Mouse (Mus musculus): ENCODE results near the gene Cdc27.
"Not testable (repeated sequence)": the region's sequence is repeated elsewhere in the genome, so short reads cannot be mapped to it uniquely, and the experiment has no call there.

Gene Cdc27

GRCm38 (mm10) chr11:104570515-104570914 lies 20.1 kb upstream of the Cdc27 start:
- not testable (repeated sequence) for DNase-seq (ENCODE audit: extremely low spot score)

GRCm38 (mm10) chr11:104568326-104568725 lies 17.9 kb upstream of the Cdc27 start:
- DNase-seq (ENCODE audit: extremely low spot score) = no peak

GRCm38 (mm10) chr11:104567736-104568135 lies 17.3 kb upstream of the Cdc27 start:
- DNase-seq (ENCODE audit: extremely low spot score) = no peak

GRCm38 (mm10) chr11:104566796-104567195 lies 16.4 kb upstream of the Cdc27 start:
- DNase-seq (ENCODE audit: extremely low spot score) = no peak

GRCm38 (mm10) chr11:104566097-104566496 lies 15.7 kb upstream of the Cdc27 start:
- DNase-seq (ENCODE audit: extremely low spot score) = no peak

GRCm38 (mm10) chr11:104565172-104565571 lies 14.8 kb upstream of the Cdc27 start:
- DNase-seq (ENCODE audit: extremely low spot score) = no peak

- no peak for DNase-seq (ENCODE audit: extremely low spot score)
These were observed 13.1 kb upstream of the Cdc27 start for GRCm38 (mm10) chr11:104563496-104563895.

GRCm38 (mm10) chr11:104560971-104561370 lies 10.6 kb upstream of the Cdc27 start:
- no peak for DNase-seq (ENCODE audit: extremely low spot score)

GRCm38 (mm10) chr11:104558651-104559403 lies 8.4 kb upstream of the Cdc27 start:
- no peak for DNase-seq (ENCODE audit: extremely low spot score)

GRCm38 (mm10) chr11:104558065-104558464 lies 7.6 kb upstream of the Cdc27 start:
- DNase-seq (ENCODE audit: extremely low spot score) = no peak

- no peak for DNase-seq (ENCODE audit: extremely low spot score)
These were observed 698 bp downstream of the Cdc27 start for GRCm38 (mm10) chr11:104549438-104550405.

- DNase-seq (ENCODE audit: extremely low spot score) = no peak
These were observed 2.9 kb downstream of the Cdc27 start for GRCm38 (mm10) chr11:104547502-104547901.

- DNase-seq (ENCODE audit: extremely low spot score) = no peak
These were observed 5.9 kb downstream of the Cdc27 start for GRCm38 (mm10) chr11:104544507-104544906.

GRCm38 (mm10) chr11:104543337-104543736 lies 7.1 kb downstream of the Cdc27 start:
- DNase-seq (ENCODE audit: extremely low spot score) = not testable (repeated sequence)

- DNase-seq (ENCODE audit: extremely low spot score) = no peak
These were observed 10.6 kb downstream of the Cdc27 start for GRCm38 (mm10) chr11:104539811-104540210.

GRCm38 (mm10) chr11:104537945-104538555 lies 12.4 kb downstream of the Cdc27 start:
- DNase-seq (ENCODE audit: extremely low spot score) = no peak

GRCm38 (mm10) chr11:104536843-104537242 lies 13.6 kb downstream of the Cdc27 start:
- DNase-seq (ENCODE audit: extremely low spot score) = no peak

GRCm38 (mm10) chr11:104525935-104526334 lies 24.5 kb downstream of the Cdc27 start:
- DNase-seq (ENCODE audit: extremely low spot score) = no peak

GRCm38 (mm10) chr11:104512436-104512835 lies 38.0 kb downstream of the Cdc27 start:
- DNase-seq (ENCODE audit: extremely low spot score) = no peak

- no peak for DNase-seq (ENCODE audit: extremely low spot score)
These were observed 39.8 kb downstream of the Cdc27 start for GRCm38 (mm10) chr11:104510606-104511005.

GRCm38 (mm10) chr11:104508455-104508854 lies 42.0 kb downstream of the Cdc27 start:
- no peak for DNase-seq (ENCODE audit: extremely low spot score)

GRCm38 (mm10) chr11:104488292-104488691 lies 62.1 kb downstream of the Cdc27 start:
- no peak for DNase-seq (ENCODE audit: extremely low spot score)

Data from embryo, embryonic 9.5 days (tissue).